Mouse (Mus musculus) forebrain, embryonic 11.5 days (tissue): ENCODE measurements around the gene Mfsd6l. TPM values are rescaled to one million over a fixed set of nuclear protein-coding genes. Genes with fewer than 3 reads are reported as not detected.

Experiments
- ATAC-seq: fragments of 200-750 bp; cut with Nextera tagmentation; replicated peaks from 2 replicates; pipeline ENCODE4 v1.8.0; 2017; ENCODE audit warnings: moderate TSS enrichment; ENCODE audit not compliant: low FRiP score
- DNase-seq: peaks from one replicate; pipeline ENCODE4 v3.0.0-alpha.2; 2017; ENCODE audit warnings: low spot score
- H3K27ac ChIP-seq: fragments of 300-500 bp; sonication (generic); 2 replicates; pipeline ENCODE4 v1.5.1; 2014; ENCODE audit warnings: low read depth, low read length
- H3K27me3 ChIP-seq: fragments of 300-500 bp; sonication (generic); 2 replicates; pipeline ENCODE4 v1.6.1; 2014; ENCODE audit warnings: mild to moderate bottlenecking, low read length, mixed read lengths; ENCODE audit not compliant: control insufficient read depth, insufficient read depth
- H3K36me3 ChIP-seq: fragments of 300-500 bp; sonication (generic); 2 replicates; pipeline ENCODE4 v1.6.1; 2014; ENCODE audit warnings: mild to moderate bottlenecking, low read length, moderate library complexity, mixed read lengths; ENCODE audit not compliant: control insufficient read depth, insufficient read depth
- H3K4me1 ChIP-seq: fragments of 300-500 bp; sonication (generic); replicated peaks from 2 replicates; pipeline ENCODE4 v1.6.1; 2014; ENCODE audit warnings: low read length, mixed read lengths; ENCODE audit not compliant: control insufficient read depth, insufficient read depth
- H3K4me2 ChIP-seq: fragments of 300-500 bp; sonication (generic); 2 replicates; pipeline ENCODE4 v1.6.1; 2014; ENCODE audit warnings: low read depth, mild to moderate bottlenecking, low read length, moderate library complexity, mixed read lengths; ENCODE audit not compliant: severe bottlenecking
- H3K4me3 ChIP-seq: fragments of 300-500 bp; sonication (generic); 2 replicates; pipeline ENCODE4 v1.5.1; 2014; ENCODE audit warnings: low read depth, low read length
- H3K9ac ChIP-seq: fragments of 300-500 bp; sonication (generic); 2 replicates; pipeline ENCODE4 v1.6.1; 2014; ENCODE audit warnings: low read length
- H3K9me3 ChIP-seq: fragments of 300-500 bp; sonication (generic); 2 replicates; pipeline ENCODE4 v1.6.1; 2016; ENCODE audit warnings: low read length, mixed read lengths; ENCODE audit not compliant: control insufficient read depth
- WGBS: fragments of 180-500 bp; shearing (Covaris S2); extraction: QIAGEN DNeasy Blood & Tissue Kit; methylation state at CpG from one replicate; pipeline ENCODE4 v1.1.7; 2014; 5-methylcytosine and 5-hydroxymethylcytosine counted together
- polyA plus RNA-seq: library from polyadenylated mRNA; unstranded; fragments of >200 nt; fragmentation: Nextera tagmentation; extraction: Ambion mirVana; gene quantifications from 2 replicates; pipeline ENCODE4 v1.2.1, GENCODE M21; 2014

Mfsd6l gene
- not detected in 2 replicates for polyA plus RNA-seq

DNA sequence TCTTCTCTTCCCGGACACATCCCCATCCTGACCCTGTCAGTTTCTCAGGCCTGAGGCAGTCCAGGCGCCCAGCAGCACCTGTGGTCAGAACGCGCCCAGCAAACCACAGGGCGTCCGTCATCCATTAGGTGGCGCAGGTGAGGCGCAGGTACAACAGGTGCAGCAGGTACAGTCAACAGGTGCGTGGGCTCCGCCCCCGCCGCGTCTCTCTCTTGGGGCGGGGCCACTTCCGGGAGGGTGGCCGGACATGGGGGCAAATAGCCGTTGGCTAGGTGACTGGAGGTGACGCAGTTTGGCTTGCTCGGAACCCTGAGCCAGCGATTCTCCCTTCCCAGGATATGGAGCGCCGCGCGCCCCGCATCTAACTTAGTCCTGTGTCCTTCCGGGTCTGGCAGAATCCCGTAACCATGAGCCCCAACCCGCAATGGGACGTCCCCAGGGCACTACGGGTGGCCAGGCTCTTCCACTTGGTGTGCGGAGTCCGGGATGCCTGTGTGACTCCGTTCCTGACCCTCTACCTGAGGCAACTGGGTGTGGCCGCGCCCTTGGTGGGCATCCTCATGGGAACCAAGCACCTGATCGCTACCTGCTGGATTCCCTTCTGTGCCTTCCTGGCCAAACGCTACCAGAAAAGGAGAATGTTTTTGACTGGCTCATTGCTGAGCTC lies at the start of gene Mfsd6l:
Gene Mfsd6l, plus strand, starts transcription at position 269 of the 667 bp plus-strand sequence.
- peak within 1 kb of the TSS; percentile 28 for H3K4me2 ChIP-seq
- H3K36me3 ChIP-seq, result no peaks in the 10 kb centered on the region
- WGBS, result 7% methylated on average over 37 of the region's 37 CpGs
- no peak for DNase-seq
- no peak for ATAC-seq
- 0 out of 2 replicates have a peak, but pooled peaks cover 2% of the 10 kb centered on the region for H3K4me1 ChIP-seq
- no peak within 1 kb of the TSS for H3K4me3 ChIP-seq
- H3K9me3 ChIP-seq, result no peaks in the 10 kb centered on the region
- H3K27me3 ChIP-seq, result peaks cover 4% of the 10 kb centered on the region
- H3K9ac ChIP-seq, result no peak within 1 kb of the TSS
- no peak within 1 kb of the TSS for H3K27ac ChIP-seq

- Histone ChIP-seq H3K9ac (no peak overlapping the region), H3K9me3 (no peaks in the 10 kb centered on the region), H3K36me3 (no peaks in the 10 kb centered on the region), H3K4me1 (no peaks in the 10 kb centered on the region), H3K27ac (no peak overlapping the region), H3K4me3 (no peak overlapping the region), H3K4me2 (no peak overlapping the region), H3K27me3 (no peaks in the 10 kb centered on the region)
- 94% methylated on average over 7 of the region's 7 CpGs for WGBS
- ATAC-seq (no peak), DNase-seq (no peak)
Measured at GRCm38 (mm10) chr11:68507246-68507645, 48.7 kb upstream of the Mfsd6l start.

- Histone ChIP-seq H3K9ac (no peak overlapping the region), H3K27ac (no peak overlapping the region), H3K9me3 (no peaks in the 10 kb centered on the region), H3K4me3 (no peak overlapping the region), H3K4me1 (no peaks in the 10 kb centered on the region), H3K36me3 (no peaks in the 10 kb centered on the region), H3K27me3 (no peaks in the 10 kb centered on the region), H3K4me2 (no peak overlapping the region)
- DNase-seq (no peak), ATAC-seq (no peak)
- 76% methylated on average over 5 of the region's 5 CpGs for WGBS
Measured at GRCm38 (mm10) chr11:68508619-68509018, 47.4 kb upstream of the Mfsd6l start.

GRCm38 (mm10) chr11:68509194-68509593 lies 46.8 kb upstream of the Mfsd6l start:
- DNase-seq (no peak), ATAC-seq (no peak)
- Histone ChIP-seq H3K4me1 (no peaks in the 10 kb centered on the region), H3K4me3 (no peak overlapping the region), H3K9ac (no peak overlapping the region), H3K9me3 (no peaks in the 10 kb centered on the region), H3K4me2 (no peak overlapping the region), H3K27ac (no peak overlapping the region), H3K27me3 (no peaks in the 10 kb centered on the region), H3K36me3 (no peaks in the 10 kb centered on the region)
- WGBS, result 63% methylated on average over 2 of the region's 2 CpGs

GRCm38 (mm10) chr11:68513969-68514368 lies 42.0 kb upstream of the Mfsd6l start:
- Histone ChIP-seq H3K27me3 (no peaks in the 10 kb centered on the region), H3K27ac (no peak overlapping the region), H3K4me3 (no peak overlapping the region), H3K36me3 (no peaks in the 10 kb centered on the region), H3K9ac (no peak overlapping the region), H3K4me1 (no peaks in the 10 kb centered on the region), H3K4me2 (no peak overlapping the region), H3K9me3 (no peaks in the 10 kb centered on the region; the same call in 1 of the 2 replicates)
- WGBS, result 40% methylated on average over 3 of the region's 3 CpGs
- ATAC-seq (no peak), DNase-seq (no peak)

DNA sequence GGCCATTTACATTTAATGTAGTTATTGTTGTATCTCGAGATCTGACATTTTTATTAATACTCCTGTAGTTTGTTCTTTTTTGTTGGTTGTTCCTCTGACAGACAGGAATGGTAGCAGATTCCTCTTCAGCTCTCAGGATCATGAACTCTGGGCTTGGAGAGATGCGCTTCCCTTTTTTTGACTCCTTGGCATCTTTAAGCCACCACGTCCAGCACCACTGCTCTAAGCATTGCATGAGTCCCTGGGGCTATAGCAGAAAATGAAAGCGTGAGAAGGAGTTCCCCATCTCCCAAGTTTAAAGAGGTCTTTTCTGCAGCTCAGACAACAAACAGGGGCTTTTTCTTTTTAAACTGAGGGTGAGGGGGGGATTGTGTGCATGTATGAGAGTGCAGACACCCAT lies 36.6 kb upstream of the Mfsd6l start:
- H3K27ac ChIP-seq, result no peak overlapping the region
- H3K27me3 ChIP-seq, result no peaks in the 10 kb centered on the region
- DNase-seq (no peak), ATAC-seq (no peak)
- 92% methylated on average over 4 of the region's 4 CpGs for whole genome bisulfite sequencing
- no peak overlapping the region for H3K9ac ChIP-seq
- no peaks in the 10 kb centered on the region; the same call in 1 of the 2 replicates for H3K9me3 ChIP-seq
- H3K4me1 ChIP-seq, result no peaks in the 10 kb centered on the region
- H3K36me3 ChIP-seq, result no peaks in the 10 kb centered on the region
- H3K4me3 ChIP-seq, result no peak overlapping the region
- H3K4me2 ChIP-seq, result no peak overlapping the region

DNA sequence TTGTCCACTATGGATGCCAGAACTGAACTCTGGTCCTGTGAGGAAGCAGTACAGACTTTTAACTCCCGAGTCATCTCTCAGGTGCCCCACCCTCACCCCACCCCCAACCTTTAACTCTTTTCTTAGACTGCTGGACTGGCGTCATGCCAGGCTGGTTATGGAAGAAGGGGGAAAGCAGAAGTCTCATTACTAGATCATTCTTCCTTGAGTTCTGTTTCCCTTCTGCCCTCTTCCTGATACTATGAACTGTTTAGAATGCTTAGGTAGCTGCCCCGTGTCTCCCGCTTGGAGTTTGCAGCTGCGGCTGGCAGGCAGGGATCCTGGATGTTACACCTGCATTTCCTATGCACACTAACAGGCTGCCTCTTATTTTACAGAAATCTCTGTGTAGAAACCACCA lies 36.2 kb upstream of the Mfsd6l start:
- no peak overlapping the region for H3K4me2 ChIP-seq
- DNase-seq (no peak), ATAC-seq (no peak)
- H3K36me3 ChIP-seq, result no peaks in the 10 kb centered on the region
- no peaks in the 10 kb centered on the region for H3K4me1 ChIP-seq
- no peaks in the 10 kb centered on the region for H3K27me3 ChIP-seq
- 87% methylated on average over 5 of the region's 5 CpGs for WGBS
- H3K27ac ChIP-seq, result no peak overlapping the region
- H3K9me3 ChIP-seq, result no peaks in the 10 kb centered on the region; the same call in 1 of the 2 replicates
- no peak overlapping the region for H3K9ac ChIP-seq
- no peak overlapping the region for H3K4me3 ChIP-seq

DNA sequence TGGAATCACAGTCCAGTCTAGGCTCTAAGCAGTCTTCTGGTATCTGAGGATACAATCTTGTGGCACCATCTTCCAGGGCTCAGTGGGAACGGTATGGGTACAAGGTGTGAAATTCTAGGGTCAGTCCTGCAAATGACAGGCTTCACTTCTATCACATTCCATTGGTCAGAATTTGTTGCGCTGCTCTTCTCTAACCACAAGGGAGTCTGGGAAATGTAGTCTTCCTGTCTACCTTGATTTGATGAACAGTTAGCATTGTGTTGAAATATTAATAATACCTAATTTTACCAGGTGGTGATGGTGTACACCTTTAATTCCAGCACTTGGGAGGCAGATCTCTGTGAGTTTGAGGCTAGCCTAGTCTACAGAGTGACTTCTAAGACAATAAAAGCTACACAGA lies 35.5 kb upstream of the Mfsd6l start:
- ATAC-seq, result no peak
- no peaks in the 10 kb centered on the region for H3K4me1 ChIP-seq
- DNase-seq, result no peak
- no peak overlapping the region for H3K4me2 ChIP-seq
- no peak overlapping the region for H3K4me3 ChIP-seq
- H3K9me3 ChIP-seq, result no peaks in the 10 kb centered on the region; the same call in 1 of the 2 replicates
- H3K9ac ChIP-seq, result no peak overlapping the region
- H3K27me3 ChIP-seq, result no peaks in the 10 kb centered on the region
- WGBS, result 89% methylated on average over 2 of the region's 2 CpGs
- no peaks in the 10 kb centered on the region for H3K36me3 ChIP-seq
- no peak overlapping the region for H3K27ac ChIP-seq

DNA sequence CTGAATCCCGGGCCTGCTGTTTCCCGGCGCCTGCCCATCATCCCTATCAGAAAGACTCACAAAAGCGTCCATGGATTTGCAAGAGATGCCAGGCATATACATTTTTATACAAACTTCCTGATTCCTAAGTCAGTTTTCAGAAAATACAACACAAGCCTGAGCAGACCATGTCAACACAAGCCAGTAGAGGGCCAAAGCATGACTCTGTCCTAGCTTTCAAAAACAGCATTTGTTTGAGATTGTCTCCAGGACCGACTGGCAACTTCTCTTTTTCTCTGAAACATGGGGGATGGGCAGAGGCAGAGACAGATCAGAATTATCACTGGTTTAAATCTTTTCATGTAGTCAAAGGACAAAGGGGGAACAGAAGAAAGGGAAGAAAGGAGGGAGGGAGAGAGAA lies 34.6 kb upstream of the Mfsd6l start:
- no peak overlapping the region for H3K27ac ChIP-seq
- no peaks in the 10 kb centered on the region for H3K36me3 ChIP-seq
- H3K4me1 ChIP-seq, result no peaks in the 10 kb centered on the region
- WGBS, result 77% methylated on average over 5 of the region's 5 CpGs
- no peak overlapping the region for H3K4me3 ChIP-seq
- no peaks in the 10 kb centered on the region; the same call in 1 of the 2 replicates for H3K9me3 ChIP-seq
- DNase-seq (no peak), ATAC-seq (no peak)
- no peak overlapping the region for H3K9ac ChIP-seq
- H3K27me3 ChIP-seq, result no peaks in the 10 kb centered on the region
- H3K4me2 ChIP-seq, result no peak overlapping the region
